Mouse (Mus musculus): ENCODE results near the gene Lpin2.

The Lpin2 gene

DNA sequence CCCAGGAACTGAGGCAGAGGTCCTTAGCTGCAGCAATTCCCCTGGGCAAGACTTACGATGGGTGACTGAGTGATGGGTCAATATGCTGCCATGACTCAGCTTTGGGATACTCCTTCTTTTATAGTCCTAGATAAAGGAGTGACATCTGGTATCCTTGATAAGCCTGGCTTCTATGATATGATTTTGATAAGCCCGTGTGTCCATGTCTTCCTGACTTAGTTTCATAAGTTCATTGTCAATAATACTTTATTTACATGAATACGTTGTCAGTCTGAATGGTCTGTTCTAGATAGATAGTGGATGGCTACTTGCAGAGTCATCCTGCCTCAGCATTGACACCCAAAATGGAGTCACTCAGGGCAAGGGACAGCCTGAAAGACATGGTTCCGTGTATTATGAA is 11.2 kb upstream of the Lpin2 start:
- no peak for DNase-seq (ENCODE audit: low spot score in 2 of 2)

DNA sequence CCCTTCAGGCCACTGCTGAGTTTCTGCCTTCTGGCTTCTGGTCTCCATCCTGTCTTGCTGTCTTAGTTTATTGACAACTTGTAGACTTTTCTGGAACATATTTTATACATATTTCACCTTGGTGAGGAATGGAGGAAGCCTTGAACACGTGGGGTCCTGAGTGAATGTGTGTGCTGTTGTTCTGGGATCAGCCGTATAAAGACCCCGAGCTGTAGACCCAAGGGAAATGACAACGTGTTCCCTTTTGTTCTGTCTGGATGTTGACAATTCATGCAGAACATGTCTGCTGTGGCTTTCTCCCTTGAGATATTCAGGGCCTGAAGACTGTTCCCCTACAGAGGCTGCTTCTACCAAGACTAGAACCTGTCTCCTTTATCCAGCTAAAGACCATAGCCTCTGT is 5.0 kb upstream of the Lpin2 start:
- no peak for DNase-seq (ENCODE audit: low spot score in 2 of 2)

DNA sequence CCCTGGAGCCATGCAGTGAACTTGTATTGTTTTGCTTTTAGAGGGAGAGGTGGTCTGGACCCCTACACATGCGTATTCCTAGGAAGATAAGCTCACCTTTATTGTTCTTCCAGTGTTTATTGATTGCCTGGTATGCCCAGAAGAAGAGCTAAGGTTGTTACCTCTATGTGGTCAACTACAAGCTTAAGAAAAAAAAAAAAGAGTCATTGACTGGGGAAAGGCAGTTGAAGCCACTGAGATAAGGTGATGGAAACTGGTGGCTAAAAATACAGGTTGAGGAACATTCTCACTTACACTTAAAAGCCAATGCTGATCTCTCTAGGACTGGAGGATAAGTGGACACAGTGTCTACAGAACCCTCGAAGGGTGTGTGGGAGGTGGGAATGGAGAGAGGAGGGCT is 4.4 kb upstream of the Lpin2 start:
- DNase-seq (ENCODE audit: low spot score in 2 of 2), result no peak

DNA sequence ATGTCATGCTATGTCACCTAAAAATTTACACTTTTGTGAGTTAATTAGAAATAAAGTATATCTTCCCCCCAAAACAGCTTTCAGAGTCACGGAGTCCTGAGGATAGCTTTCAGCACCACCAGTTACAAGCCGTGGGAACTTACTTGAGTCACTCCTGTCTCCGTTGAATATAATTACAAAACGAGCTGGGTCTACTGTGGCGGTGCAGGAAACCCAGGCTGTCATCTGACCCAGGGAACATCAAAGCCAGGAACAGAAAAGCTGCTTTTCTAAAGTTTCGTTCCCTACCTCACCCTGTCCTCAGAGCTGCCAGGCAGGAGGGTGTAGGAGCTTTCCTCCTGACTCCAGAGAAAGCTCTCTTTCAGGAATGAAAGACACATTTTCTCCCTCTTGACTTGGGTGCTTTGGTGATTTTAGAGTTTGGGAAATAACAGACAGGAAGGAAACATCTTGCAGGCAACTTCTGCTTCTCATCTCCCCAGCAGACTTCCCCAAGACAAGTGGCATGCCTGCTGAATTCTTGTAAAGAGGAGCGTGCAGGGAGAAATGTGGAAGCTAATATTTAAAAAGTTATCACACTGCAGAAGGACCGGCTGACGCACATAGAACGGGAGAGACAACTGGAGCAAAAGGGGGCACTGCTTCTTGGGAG is 3.7 kb upstream of the Lpin2 start:
- no peak for DNase-seq (ENCODE audit: low spot score in 2 of 2)

DNA sequence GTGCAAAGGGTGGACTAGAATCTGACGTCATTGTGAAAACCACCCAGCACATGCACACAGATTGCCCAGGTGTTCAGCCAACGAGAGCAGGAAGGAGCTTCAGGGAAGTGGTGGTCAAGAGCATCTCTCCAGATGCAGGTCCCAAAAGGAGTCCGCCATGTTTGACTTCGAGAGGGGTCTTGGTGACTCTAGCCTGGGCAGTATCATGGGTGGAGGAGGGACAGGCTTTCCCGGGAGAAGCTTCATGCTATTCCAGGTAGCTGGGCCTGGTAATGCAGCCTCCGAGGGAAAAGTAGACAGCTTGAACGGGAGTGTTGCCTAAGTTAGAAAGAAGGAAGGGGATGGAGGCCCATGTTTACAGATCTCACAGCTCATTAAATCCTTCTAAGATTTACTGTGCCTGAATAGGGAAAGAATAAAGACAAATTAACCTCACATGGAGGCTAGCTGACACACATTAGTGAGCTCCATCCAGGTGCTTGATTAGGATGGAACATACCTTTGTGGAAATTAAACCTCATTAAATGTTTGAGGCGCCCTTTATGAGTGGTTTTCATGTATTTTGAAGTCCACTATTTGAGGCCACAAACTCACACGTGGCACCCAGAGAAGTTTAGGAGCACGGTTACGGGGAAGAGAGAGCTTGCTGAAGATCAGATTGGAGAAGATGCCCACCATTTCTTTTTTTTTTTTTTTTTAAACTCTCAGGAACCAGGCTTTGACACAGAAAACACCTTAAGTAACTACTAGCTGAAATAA is 2.6 kb upstream of the Lpin2 start:
- no peak for DNase-seq (ENCODE audit: low spot score in 2 of 2)

DNA sequence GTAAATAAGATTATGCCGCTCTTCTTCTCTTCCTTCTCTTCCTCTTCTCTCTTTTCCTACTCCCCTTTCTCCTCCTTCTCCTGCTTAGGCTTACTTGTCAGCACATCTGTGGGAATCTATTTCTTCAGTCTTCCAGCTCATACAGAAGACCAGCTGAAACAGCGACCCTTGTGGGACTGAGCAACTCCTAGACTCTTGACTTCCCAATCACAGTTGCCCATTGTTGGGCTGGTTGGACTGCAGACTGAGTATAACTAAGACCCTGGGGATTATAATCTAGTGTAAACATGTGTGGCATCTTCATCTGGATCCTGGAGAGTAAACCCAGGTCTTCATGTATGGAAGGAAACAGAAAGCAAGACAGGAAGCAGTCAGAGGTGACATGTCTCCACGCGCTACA is 1.8 kb upstream of the Lpin2 start:
- DNase-seq (ENCODE audit: low spot score in 2 of 2), result no peak

DNA sequence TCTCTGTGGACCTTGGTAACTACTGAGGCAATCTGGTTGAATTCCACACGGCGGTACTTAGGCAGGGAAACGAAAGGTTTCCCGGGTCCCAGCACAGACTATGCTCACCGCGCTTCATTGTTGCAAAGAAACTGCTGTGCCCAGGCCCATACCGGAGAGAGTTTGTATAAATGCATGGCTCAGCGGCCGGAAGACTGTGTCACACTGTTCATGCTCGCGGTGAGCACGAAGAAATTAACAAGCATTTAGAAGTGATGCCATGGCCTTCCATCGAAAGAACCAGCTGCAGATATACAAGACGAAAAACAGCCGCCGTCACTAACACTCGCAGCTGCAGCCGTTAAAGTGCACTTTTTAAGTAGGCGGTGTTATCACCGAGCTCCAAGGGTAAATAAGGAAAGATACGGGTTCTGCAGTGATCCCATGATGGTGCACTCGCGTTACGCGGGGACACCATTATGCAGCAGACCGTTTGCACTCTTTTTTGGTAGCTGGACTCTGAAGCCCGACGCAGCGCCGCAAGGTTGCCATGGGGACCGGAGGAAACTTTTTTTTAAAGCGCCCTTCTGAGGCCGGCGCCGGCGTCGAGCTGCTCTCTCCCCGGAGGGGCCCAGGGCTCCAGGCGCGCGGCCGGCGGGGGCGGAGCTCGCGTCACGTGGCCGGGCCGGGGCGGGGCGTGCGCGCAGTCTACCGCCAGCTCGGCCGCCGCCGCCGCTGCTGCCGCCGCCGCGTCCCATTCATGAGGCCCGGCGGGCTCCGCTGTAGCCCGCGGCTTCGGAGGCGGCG is 704 bp downstream of the Lpin2 start:
- DNase-seq (ENCODE audit: low spot score in 2 of 2), result peak; percentile 83 to 87

DNA sequence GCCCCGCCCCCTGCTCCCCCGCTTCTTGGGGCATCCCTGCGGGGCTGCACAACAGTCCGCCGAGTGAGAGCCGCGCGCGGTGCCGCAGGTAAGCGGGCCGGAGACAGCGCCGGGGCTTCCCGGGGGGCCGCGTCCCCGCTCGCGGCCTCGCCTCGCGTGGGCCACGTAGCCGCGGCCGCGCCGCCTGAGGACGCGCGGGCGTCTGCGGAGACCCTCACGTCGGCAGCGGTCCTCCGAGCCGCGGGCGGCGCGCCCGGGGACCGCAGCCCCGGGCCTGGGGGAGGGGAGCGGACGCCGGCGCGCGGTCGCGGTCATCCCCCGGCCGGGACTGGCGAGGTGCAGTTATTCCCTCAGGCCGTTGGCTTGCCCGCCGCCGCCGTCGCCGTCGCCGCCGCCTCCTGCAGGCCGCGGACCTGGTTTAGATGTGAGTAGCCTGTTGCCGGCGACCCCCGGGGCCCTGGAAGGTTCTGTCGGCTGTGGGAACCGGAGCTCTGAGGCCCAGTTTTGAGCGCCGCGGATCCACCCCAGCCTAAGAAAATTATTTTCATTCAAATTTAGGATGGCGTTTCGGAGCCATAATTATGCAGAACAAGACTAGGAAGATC is 1.4 kb downstream of the Lpin2 start:
- DNase-seq (ENCODE audit: low spot score in 2 of 2), result no peak

DNA sequence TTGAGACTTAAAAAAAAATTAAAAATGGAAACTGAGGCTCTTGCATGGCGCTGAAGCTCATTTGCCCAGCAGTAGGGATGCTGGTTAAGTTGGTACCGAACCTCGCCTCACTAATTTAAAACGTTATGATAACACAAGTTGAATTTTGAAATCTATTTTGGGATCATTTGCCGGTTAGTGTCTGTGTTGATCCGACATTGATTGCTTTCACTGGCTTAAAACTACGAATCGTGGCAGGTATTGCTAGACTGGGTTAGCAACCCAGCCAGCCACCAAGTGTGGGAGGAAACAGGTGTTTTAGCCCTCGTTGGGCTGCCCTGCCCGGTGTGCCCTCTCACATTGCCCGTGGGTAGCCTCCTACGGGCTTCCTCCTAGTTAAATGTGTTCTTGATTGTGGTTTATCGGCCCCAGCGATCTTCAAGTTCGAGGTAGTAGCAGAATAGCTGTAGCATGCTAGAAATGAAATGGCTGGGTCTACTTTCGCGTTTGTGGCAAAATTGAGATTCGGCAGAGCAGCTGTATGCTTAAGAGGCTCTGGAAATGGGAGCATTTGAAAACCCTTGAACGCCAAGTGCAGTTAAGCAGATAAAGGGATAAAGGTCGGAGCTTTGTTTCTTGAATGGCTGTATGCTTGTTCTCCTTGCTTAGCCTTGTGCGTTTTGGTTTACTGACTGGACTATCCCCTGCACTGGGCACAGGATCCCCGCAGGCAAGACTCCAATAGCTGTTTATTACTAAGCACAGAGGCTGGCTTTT is 2.2 kb downstream of the Lpin2 start:
- no peak for DNase-seq (ENCODE audit: low spot score in 2 of 2)

DNA sequence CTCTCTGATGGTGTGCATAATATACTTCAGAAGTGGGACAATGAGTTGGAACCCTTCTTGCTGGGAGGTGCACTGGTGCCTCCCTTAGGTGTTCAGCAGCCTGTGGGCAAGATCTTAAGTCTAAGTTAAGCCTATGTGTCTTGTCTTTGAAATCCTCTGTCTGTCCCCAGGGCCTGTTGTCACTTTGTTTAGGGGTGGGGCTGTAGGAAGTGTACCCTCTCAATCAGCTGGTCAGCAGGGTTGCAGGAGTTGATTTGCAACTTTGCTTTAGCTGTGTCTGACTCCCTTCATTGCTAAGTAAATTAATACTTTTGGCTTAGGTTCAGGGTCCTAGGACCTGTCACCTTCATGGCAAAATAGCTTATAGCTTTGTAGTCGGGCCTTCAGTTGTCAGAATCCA is 3.0 kb downstream of the Lpin2 start:
- no peak for DNase-seq (ENCODE audit: low spot score in 2 of 2)

DNA sequence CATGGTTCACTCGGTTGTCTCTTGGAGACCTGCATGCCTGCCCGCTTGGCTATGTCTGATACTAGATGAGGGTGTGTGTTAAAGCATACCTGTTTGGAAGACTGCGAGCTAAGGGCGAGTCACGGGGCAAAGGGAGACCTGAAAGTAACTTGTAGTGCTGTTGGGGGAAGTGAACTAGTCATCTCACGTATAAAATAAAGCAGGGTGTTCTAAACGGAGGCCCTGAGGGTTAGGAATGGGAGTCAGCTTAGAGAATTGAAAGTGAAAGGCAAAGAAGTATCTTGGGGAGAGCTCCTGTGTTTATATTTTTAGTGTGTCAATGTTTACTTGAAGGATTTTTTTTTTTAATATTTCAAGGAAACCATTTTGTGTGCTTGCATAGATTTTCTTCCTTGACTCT is 8.2 kb downstream of the Lpin2 start:
- DNase-seq (ENCODE audit: low spot score in 2 of 2), result no peak

DNA sequence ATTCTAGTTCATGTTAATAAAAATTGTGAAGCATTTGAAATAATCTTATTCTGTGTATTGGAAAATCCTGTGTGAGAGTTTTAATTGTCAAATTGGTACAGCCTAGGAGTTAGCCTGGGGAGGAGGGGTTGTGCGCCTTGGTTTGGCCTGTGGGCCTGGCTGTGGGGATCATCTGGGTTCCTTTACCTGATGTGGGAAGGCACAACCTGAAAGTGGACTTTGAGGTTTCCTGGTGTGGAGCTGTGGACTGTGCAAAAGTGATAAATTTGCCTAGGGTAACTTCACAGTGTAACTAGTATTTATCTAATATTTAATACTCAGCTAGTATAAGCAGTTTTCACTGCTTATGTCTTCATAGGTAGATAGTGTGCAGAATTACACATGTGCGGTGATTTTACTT is 8.7 kb downstream of the Lpin2 start:
- no peak for DNase-seq (ENCODE audit: low spot score in 2 of 2)

DNA sequence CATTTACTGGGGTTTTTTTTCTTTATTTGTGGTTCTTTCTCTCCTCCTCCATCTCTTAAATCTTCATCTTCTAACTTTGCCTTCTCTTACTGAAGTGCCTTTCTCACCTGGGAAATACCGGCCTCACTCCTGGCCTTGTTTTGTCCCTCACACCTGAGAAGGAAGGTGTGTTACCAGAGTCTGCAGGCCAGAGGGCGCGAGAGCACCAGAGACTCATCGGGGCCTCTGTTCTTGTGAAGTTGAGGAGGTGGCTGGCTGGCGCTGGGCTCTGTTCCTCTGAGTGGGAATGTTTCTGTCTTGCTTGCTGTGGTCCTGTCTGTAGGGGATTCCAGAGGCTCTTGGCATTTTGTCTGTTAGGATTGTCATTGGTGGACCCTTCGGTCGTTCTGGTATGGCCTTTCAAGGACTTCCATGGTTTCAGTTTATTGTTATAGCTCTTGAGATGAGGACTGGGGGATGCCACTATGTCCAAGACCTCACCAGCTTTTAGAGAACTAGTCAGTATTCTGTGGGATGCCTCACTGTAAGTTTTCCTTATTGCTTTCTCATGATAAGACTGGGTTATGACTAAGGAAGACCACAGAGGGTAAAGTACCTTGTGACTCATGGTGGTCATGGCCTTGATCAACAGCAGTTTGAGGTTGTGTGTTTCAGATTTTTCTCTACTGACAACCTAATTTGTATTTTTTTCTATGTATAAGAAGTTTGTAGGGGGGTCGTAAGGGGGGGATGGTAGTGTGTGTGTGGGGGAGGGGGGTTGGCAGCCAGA is 9.5 kb downstream of the Lpin2 start:
- DNase-seq (ENCODE audit: low spot score in 2 of 2), result no peak

DNA sequence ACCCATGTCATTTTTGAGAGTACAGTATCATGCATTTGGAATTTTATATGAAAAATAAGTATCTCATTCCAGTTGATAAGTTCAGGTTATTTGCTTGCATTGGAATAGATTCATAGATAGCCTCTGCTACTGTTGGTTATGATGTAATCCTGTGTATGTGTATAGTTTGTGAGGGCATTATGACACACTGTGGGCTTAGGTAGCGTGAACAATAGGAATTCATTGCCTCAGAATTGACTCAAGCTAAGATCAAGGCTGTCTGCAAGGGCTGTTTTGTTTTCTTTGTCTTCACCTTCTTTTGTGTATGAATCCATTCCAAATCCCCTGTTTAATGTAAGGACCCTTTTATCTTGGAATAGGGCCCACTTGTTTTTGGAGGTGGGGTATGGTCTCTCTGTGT is 10.7 kb downstream of the Lpin2 start:
- no peak for DNase-seq (ENCODE audit: low spot score in 2 of 2)

DNA sequence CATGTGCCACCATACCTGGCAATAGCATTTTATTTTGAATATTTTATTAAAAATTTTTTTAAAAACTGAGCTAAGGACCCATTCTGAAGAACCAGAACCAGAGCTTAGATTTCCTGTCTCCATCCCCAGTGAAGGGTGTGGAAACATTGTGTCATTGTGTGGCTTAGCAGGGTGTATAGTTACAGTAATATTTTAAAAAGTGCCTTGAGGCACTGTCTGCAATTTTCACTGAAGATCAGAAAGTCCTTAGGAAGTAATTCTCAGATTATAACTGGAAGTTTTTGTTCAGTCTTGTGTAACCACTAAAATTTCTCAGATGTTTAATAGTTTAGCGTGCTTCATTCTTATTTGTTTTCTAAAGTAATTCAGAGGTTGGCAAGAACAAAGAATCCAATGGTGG is 11.1 kb downstream of the Lpin2 start:
- no peak for DNase-seq (ENCODE audit: low spot score in 2 of 2)

DNA sequence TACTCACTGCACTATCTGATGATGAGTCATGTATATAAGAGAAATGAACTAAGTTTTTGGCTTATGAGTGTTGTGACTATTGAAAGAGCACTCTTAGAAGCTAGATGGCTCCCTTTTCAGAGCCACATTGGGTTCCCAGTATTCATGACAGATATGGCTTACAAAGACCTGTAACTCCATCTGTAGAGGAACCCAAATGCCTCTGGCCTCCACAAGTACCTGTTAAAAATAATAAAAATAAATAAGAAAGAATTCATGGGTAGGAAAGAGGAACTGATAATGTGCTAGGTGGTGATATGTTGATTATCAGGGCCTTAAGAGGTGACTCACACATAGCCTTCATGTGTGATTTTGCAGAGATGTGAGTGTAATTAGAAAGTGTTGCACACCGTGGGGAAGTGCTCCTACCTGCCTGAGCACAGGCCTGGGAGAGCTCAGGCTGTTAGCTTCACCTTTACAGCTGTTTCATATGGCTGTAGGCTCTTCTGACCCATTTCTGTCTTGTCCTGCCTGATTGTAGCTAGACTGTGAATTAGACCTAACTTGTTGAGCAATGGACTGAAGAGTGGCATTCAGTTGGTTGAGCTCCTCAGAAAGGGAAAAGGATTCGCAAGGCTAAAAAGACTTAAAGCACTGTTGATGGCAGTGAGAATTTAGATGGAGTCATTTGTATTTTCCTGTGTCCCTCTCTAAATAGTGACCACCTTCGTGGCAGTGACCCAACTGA is 12.7 kb downstream of the Lpin2 start:
- DNase-seq (ENCODE audit: low spot score in 2 of 2), result no peak

DNA sequence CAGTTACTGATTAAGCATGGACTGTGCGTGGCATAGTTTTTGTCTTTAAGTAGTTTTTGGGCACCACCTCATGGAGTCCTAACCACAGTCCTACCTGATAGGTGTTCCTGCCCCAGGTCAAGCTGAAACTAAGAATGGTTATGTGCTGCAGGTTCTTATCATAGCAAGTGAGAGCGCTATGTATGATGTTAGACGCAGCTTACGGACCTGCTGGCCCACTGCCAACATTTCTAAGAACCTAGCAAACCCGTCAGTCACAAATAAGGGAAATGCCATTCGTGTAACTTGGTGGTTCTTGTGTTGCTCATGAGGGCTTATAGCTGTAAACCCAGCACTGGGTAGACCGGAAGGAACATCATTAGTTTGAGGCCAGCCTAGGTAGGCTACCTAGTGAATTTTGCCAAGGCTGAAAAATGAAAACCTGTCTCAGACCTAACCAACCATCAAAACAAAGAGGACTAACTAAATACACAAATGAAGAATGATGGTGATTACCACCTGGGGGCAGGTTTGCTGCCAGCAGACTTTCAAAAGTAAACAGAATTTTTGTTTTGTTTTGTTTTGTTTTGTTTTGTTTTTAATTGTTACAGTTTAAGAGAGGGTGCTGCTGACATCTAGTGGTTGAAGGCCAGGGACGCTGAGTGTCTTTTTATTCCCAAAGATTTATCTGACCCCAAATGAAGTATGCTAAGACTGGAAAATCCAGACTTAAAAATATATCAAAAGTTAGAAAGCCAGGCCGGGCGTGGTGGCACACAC is 13.5 kb downstream of the Lpin2 start:
- no peak for DNase-seq (ENCODE audit: low spot score in 2 of 2)

DNA sequence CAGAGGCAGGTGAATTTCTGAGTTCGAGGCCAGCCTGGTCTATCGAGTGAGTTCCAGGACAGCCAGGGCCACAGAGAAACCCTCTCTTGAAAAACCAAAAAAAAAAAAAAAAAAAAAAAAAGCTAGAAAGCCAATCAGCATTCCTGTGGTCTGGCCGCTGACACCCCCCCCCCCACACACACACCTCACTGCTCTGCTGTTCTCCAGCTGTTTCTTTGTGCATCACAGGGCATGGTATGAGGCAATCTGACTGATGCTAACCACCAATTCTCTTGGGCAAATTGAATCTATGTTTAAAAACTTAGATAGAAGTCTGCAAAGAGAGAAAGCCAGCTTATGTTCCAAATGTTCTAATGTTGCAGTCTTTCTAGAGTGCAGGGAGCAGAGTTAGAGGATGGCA is 14.1 kb downstream of the Lpin2 start:
- no peak for DNase-seq (ENCODE audit: low spot score in 2 of 2)

DNA sequence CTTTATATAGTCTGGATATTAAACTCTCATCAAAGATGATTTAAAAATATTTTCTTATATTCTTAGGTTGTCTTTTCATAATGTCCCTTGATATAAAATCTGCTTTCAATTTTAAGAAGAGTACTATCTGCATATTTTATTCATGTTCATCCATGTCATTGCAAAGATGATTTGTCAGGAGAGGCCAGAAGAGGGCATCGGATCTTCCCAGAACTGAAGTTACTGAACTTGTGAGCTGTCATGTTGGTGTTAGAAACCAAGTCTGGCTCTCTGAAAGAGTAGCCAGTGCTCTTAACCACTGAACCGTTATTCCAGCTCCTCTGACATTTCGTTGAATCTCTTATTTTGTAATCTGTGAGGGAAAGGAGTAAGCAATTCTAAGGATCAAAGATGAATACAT is 17.0 kb downstream of the Lpin2 start:
- no peak for DNase-seq (ENCODE audit: low spot score in 2 of 2)

DNA sequence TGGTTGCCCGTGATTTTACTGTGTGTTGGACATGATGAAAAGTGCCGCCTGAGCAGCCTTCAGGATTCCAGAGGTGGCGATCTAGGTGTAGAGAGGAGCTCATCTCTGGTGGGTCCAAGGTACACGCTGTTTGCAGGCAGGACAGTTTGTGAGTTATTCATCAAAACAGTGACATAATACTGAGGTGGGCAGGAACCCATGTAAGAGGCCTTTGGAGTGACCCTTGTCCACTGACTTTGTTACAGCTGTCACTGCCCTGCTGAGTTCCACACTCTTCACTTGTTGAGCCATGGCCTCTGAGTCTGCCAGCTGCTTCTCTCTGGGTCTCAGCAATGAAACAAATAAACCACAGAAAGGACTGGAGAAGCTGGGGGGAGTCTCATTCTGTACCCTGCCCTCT is 19.8 kb downstream of the Lpin2 start:
- no peak for DNase-seq (ENCODE audit: low spot score in 2 of 2)

All from right cerebral cortex, postnatal 36 days (tissue).